In genomic region chr6:127219446-127219802, GRCm38 (mm10) we compare ENCODE assay signal across 25 mouse cellular contexts.
DNase-seq lines count a peak whose midpoint lies in the region; ATAC-seq lines count a peak whose summit lies in the region.
"Had no signal": no experiment of that assay in that cellular context is flagged by ENCODE, and none has a peak within 500 bp of the region (broad histone marks: within the 10 kb centered on the region; RNA-seq: fewer than 3 reads in every experiment).

No protein-coding gene starts in this region.

- no peaks in the 10 kb centered on the region for H3K9me3 ChIP-seq in embryonic facial prominence, embryonic 14.5 days (ENCODE audit: control insufficient read depth, low read length)
- no peaks in the 10 kb centered on the region for H3K9me3 ChIP-seq in embryonic facial prominence, embryonic 10.5 days
- H3K9me3 ChIP-seq in forebrain, embryonic 13.5 days (replicated peaks) = no peaks in the 10 kb centered on the region
- H3K9me3 ChIP-seq: embryonic facial prominence, embryonic 13.5 days; forebrain, embryonic 10.5 days; forebrain, embryonic 15.5 days; G1E; hindbrain, embryonic 12.5 days; intestine, embryonic 15.5 days had no signal

- no peaks in the 10 kb centered on the region for H3K36me3 ChIP-seq in embryonic facial prominence, embryonic 14.5 days (ENCODE audit: control insufficient read depth, insufficient read depth, low read length)
- no peaks in the 10 kb centered on the region for H3K36me3 ChIP-seq in embryonic facial prominence, embryonic 10.5 days (replicated peaks)
- no peaks in the 10 kb centered on the region for H3K36me3 ChIP-seq in forebrain, embryonic 13.5 days (ENCODE audit: poor library complexity, severe bottlenecking)
- H3K36me3 ChIP-seq: embryonic facial prominence, embryonic 13.5 days; forebrain, embryonic 10.5 days; forebrain, embryonic 15.5 days; G1E; hindbrain, embryonic 12.5 days; intestine, embryonic 15.5 days had no signal

- ATAC-seq in embryonic facial prominence, embryonic 14.5 days (ENCODE audit: low read depth) = no peak
- peak; percentile 49 for ATAC-seq in activated CD4-positive, CD25-positive, alpha-beta regulatory T cell, adult 4 months
- ATAC-seq in inflammation-experienced regulatory T-cells, adult 6 months = peak; percentile 73
- ATAC-seq in forebrain, embryonic 13.5 days = no peak
- ATAC-seq: forebrain, embryonic 15.5 days; hindbrain, embryonic 16.5 days; intestine, embryonic 15.5 days had no signal

- H3K27ac ChIP-seq in embryonic facial prominence, embryonic 14.5 days (replicated peaks; ENCODE audit: low read depth, low read length) = peak overlapping the region; percentile 15; the same call in 1 of the 2 replicates
- H3K27ac ChIP-seq in embryonic facial prominence, embryonic 10.5 days (replicated peaks) = no peak overlapping the region
- H3K27ac ChIP-seq in forebrain, embryonic 13.5 days = no peak overlapping the region
- H3K27ac ChIP-seq: embryonic facial prominence, embryonic 13.5 days; forebrain, embryonic 10.5 days; forebrain, embryonic 15.5 days; hindbrain, embryonic 12.5 days; intestine, embryonic 15.5 days had no signal

- peaks cover 5% of the 10 kb centered on the region; the same call in 1 of the 2 replicates for H3K4me1 ChIP-seq in embryonic facial prominence, embryonic 14.5 days (ENCODE audit: control insufficient read depth, insufficient read depth, low read length)
- peaks cover 18% of the 10 kb centered on the region for H3K4me1 ChIP-seq in embryonic facial prominence, embryonic 10.5 days
- H3K4me1 ChIP-seq in forebrain, embryonic 13.5 days = no peaks in the 10 kb centered on the region
- H3K4me1 ChIP-seq: forebrain, embryonic 15.5 days; hindbrain, embryonic 12.5 days; intestine, embryonic 15.5 days had no signal

- DNase-seq in embryonic facial prominence, embryonic 14.5 days (ENCODE audit: low spot score) = no peak
- DNase-seq in embryonic facial prominence, embryonic 10.5 days (ENCODE audit: low spot score) = no peak
- DNase-seq in CD4-positive helper T cell, adult 2 months (ENCODE audit: low read depth, low spot score) = peak; percentile 31
- DNase-seq in gastrocnemius, postnatal 14 days = no peak
- DNase-seq: adrenal gland, postnatal 10 days; B cell, adult 2 months; cerebellum, adult 11 months; cerebellum, adult 8-10 months; cerebellum, postnatal 14 days; gastrocnemius, postnatal 25 days; heart, adult 11 months; heart, postnatal 10 days; heart, postnatal 4 days; kidney, adult 2 months had no signal

- intact Hi-C loops in gastrocnemius, postnatal 14 days (cut with DNase I; ENCODE audit: low total_unique reads) = no loop called here

- WGBS in embryonic facial prominence, embryonic 14.5 days = 73% methylated on average over 7 of the region's 7 CpGs
- 87% methylated on average over 7 of the region's 7 CpGs for WGBS in embryonic facial prominence, embryonic 10.5 days
- WGBS in forebrain, embryonic 13.5 days = 89% methylated on average over 7 of the region's 7 CpGs

- peak overlapping the region; percentile 10; the same call in 1 of the 2 replicates for H3K4me2 ChIP-seq in embryonic facial prominence, embryonic 14.5 days (ENCODE audit: low read depth, low read length)
- H3K4me2 ChIP-seq in forebrain, embryonic 13.5 days = no peak overlapping the region
- H3K4me2 ChIP-seq: embryonic facial prominence, embryonic 13.5 days; forebrain, embryonic 15.5 days; hindbrain, embryonic 12.5 days; intestine, embryonic 15.5 days had no signal

- H3K4me3 ChIP-seq in embryonic facial prominence, embryonic 14.5 days (ENCODE audit: low read depth, low read length) = no peak overlapping the region
- no peak overlapping the region for H3K4me3 ChIP-seq in embryonic facial prominence, embryonic 10.5 days
- no peak overlapping the region for H3K4me3 ChIP-seq in forebrain, embryonic 13.5 days
- H3K4me3 ChIP-seq: embryonic facial prominence, embryonic 13.5 days; erythroblast, embryonic 14.5 days; forebrain, embryonic 10.5 days; forebrain, embryonic 15.5 days; hindbrain, embryonic 12.5 days; intestine, embryonic 15.5 days had no signal

- H3K27me3 ChIP-seq in embryonic facial prominence, embryonic 14.5 days (replicated peaks; ENCODE audit: control insufficient read depth, insufficient read depth, low read length) = no peaks in the 10 kb centered on the region
- peaks cover 18% of the 10 kb centered on the region for H3K27me3 ChIP-seq in embryonic facial prominence, embryonic 10.5 days (replicated peaks; ENCODE audit: low read depth, poor library complexity, severe bottlenecking)
- H3K27me3 ChIP-seq in forebrain, embryonic 13.5 days = no peaks in the 10 kb centered on the region
- H3K27me3 ChIP-seq: forebrain, embryonic 15.5 days; intestine, embryonic 15.5 days had no signal

- 0 out of 2 replicates have a peak overlapping the region, but pooled peaks have one; percentile 14 for H3K9ac ChIP-seq in embryonic facial prominence, embryonic 14.5 days (ENCODE audit: low read depth, low read length)
- no peak overlapping the region for H3K9ac ChIP-seq in forebrain, embryonic 13.5 days
- H3K9ac ChIP-seq: embryonic facial prominence, embryonic 13.5 days; forebrain, embryonic 15.5 days; hindbrain, embryonic 12.5 days; intestine, embryonic 15.5 days had no signal

Comparison
In these comparisons a context has a peak if more than half of its experiments do, and no peak if none do; other contexts are left out.
1. ATAC-seq: peak in activated CD4-positive, CD25-positive, alpha-beta regulatory T cell, adult 4 months (single experiment) and inflammation-experienced regulatory T-cells, adult 6 months (single experiment); none in embryonic facial prominence, embryonic 14.5 days (single experiment) and forebrain, embryonic 13.5 days (single experiment).